Mouse (Mus musculus): ENCODE results near the gene Agtrap. TPM values are rescaled to one million over a fixed set of nuclear protein-coding genes. Genes with fewer than 3 reads are reported as not detected.

Gene Agtrap
- polyA plus RNA-seq, 1 experiment from 2014 or later: 16.4 TPM

DNA sequence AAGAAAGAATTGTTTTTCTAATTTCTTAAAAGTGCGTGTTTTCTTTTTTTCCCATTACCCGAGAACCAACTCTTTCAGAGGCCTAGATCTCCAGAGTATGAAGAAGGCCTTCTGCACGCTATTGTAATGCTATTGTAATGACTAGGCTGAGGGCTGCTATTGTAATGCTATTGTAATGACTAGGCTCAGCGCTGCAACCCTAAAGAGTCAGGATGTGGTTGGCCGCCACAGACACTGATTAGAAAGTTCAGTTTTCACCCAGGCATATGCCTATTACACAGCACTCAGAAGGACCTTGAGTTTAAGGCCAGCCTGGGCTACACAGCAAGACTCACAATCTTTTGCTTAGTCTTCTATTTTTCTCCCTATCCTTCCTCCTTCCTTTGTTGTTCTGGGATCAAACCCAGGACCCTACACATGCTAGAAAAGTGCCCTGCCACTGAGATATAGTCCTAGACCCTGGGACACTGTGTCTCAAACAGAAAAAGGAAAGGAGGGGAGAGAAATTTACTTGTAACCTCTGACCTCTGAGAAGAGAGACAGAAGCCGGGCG is 53.9 kb downstream of the Agtrap start:
- H3K9me3 ChIP-seq (ENCODE audit: control insufficient read depth, low read length): no peaks in the 10 kb centered on the region
- H3K4me3 ChIP-seq (ENCODE audit: low read depth, low read length): no peak overlapping the region
- 86% methylated on average over 7 of the region's 7 CpGs for WGBS
- no peak overlapping the region for H3K27ac ChIP-seq (ENCODE audit: low read depth)
- no peaks in the 10 kb centered on the region for H3K27me3 ChIP-seq (replicated peaks; ENCODE audit: control insufficient read depth, insufficient read depth, low read length)
- peaks cover 28% of the 10 kb centered on the region for H3K36me3 ChIP-seq (ENCODE audit: control insufficient read depth, insufficient read depth, low read length)
- DNase-seq (ENCODE audit: low spot score) (no peak), ATAC-seq (replicated peaks; ENCODE audit: low FRiP score, low TSS enrichment, low read depth) (no peak)
- no peak overlapping the region for H3K4me2 ChIP-seq (ENCODE audit: low read length)
- H3K4me1 ChIP-seq (replicated peaks; ENCODE audit: control insufficient read depth, insufficient read depth, low read length): peaks cover 6% of the 10 kb centered on the region; the same call in 1 of the 2 replicates
- no peak overlapping the region for H3K9ac ChIP-seq (ENCODE audit: low read length)

DNA sequence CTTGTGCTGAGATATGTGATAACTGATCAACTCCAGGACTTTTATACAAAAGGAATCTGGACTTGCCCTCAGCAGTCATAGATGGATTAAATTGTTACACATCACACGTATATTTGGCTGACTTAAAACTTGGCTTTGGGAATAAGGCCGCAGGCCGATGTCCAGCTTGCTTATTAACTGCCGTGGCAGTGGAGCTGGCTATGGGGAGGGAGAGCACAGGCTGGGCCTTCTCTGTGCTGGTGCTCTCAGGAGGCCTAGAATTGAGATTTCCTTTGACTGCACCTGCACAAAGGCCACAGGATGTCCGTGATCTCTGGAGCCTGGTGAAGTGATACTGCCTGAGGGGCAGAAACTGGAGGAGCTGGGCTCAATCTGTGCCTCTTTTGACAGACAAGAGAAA is 57.3 kb downstream of the Agtrap start:
- no peak overlapping the region for H3K4me3 ChIP-seq (ENCODE audit: low read depth, low read length)
- H3K9me3 ChIP-seq (ENCODE audit: control insufficient read depth, low read length): no peaks in the 10 kb centered on the region
- H3K27me3 ChIP-seq (replicated peaks; ENCODE audit: control insufficient read depth, insufficient read depth, low read length): no peaks in the 10 kb centered on the region
- WGBS: 87% methylated on average over 5 of the region's 5 CpGs
- H3K36me3 ChIP-seq (ENCODE audit: control insufficient read depth, insufficient read depth, low read length): peaks cover 61% of the 10 kb centered on the region
- no peak overlapping the region for H3K4me2 ChIP-seq (ENCODE audit: low read length)
- no peaks in the 10 kb centered on the region for H3K4me1 ChIP-seq (replicated peaks; ENCODE audit: control insufficient read depth, insufficient read depth, low read length)
- DNase-seq (ENCODE audit: low spot score) (no peak), ATAC-seq (replicated peaks; ENCODE audit: low FRiP score, low TSS enrichment, low read depth) (no peak)
- H3K9ac ChIP-seq (ENCODE audit: low read length): no peak overlapping the region
- H3K27ac ChIP-seq (ENCODE audit: low read depth): no peak overlapping the region

DNA sequence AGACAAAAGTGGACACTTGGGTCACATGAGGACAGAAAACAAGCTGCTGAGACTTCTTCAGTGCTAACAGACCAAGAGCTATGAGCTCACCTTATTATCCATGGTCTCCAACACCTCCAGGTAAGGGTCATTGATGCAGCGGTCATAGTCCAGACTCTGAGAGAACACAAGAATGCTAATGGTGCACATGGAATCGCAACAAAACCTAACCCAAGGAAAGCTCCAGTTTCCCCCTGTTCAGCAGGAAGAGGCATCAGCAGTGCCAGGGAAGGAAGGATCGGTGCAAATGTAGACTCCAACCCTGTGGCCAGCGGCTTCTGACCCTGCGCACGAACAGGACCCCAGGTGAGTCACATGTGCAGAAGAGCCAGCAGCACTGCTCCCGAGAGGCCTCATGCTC is 58.5 kb downstream of the Agtrap start:
- Histone ChIP-seq H3K9me3 (ENCODE audit: control insufficient read depth, low read length) (no peaks in the 10 kb centered on the region), H3K9ac (ENCODE audit: low read length) (no peak overlapping the region), H3K27me3 (replicated peaks; ENCODE audit: control insufficient read depth, insufficient read depth, low read length) (no peaks in the 10 kb centered on the region), H3K36me3 (ENCODE audit: control insufficient read depth, insufficient read depth, low read length) (peaks cover 65% of the 10 kb centered on the region), H3K27ac (ENCODE audit: low read depth) (no peak overlapping the region), H3K4me2 (ENCODE audit: low read length) (no peak overlapping the region), H3K4me1 (replicated peaks; ENCODE audit: control insufficient read depth, insufficient read depth, low read length) (no peaks in the 10 kb centered on the region), H3K4me3 (ENCODE audit: low read depth, low read length) (no peak overlapping the region)
- DNase-seq (ENCODE audit: low spot score) (no peak), ATAC-seq (replicated peaks; ENCODE audit: low FRiP score, low TSS enrichment, low read depth) (no peak)
- WGBS: 93% methylated on average over 7 of the region's 7 CpGs

Other genes with a start within 250 kb of the Agtrap start
- gene Zfp933, start 239.7 kb downstream of the Agtrap start, polyA plus RNA-seq (2014; fragmentation: Nextera tagmentation; extraction: Ambion mirVana): 4.7 TPM in 2 replicates
- gene Miip, start 219.2 kb downstream of the Agtrap start, polyA plus RNA-seq (2014; fragmentation: Nextera tagmentation; extraction: Ambion mirVana): 32.1 and 34.6 TPM in 2 replicates
- 9.0 and 9.7 TPM in 2 replicates for gene Fv1, start 219.1 kb downstream of the Agtrap start, polyA plus RNA-seq (2014; fragmentation: Nextera tagmentation; extraction: Ambion mirVana)
- 31.6 and 33.3 TPM in 2 replicates for gene Mfn2, start 183.3 kb downstream of the Agtrap start, polyA plus RNA-seq (2014; fragmentation: Nextera tagmentation; extraction: Ambion mirVana)
- gene Plod1, start 151.3 kb downstream of the Agtrap start, polyA plus RNA-seq (2014; fragmentation: Nextera tagmentation; extraction: Ambion mirVana): 40.9 and 44.1 TPM in 2 replicates
- 19.9 and 21.3 TPM in 2 replicates for gene 2510039O18Rik, start 147.1 kb downstream of the Agtrap start, polyA plus RNA-seq (2014; fragmentation: Nextera tagmentation; extraction: Ambion mirVana)
- 0.40 TPM in 1 of 2 replicates, not detected in the other for gene Nppb, start 102.2 kb downstream of the Agtrap start, polyA plus RNA-seq (2014; fragmentation: Nextera tagmentation; extraction: Ambion mirVana)
- gene Nppa, start 87.3 kb downstream of the Agtrap start, polyA plus RNA-seq (2014; fragmentation: Nextera tagmentation; extraction: Ambion mirVana): 0.28 and 0.56 TPM in 2 replicates
- gene Clcn6, start 49.2 kb downstream of the Agtrap start, polyA plus RNA-seq (2014; fragmentation: Nextera tagmentation; extraction: Ambion mirVana): 5.2 and 5.3 TPM in 2 replicates
- gene Mthfr, start 49.0 kb downstream of the Agtrap start, polyA plus RNA-seq (2014; fragmentation: Nextera tagmentation; extraction: Ambion mirVana): 17.8 and 18.4 TPM in 2 replicates
- gene Mad2l2, start 42.4 kb upstream of the Agtrap start, polyA plus RNA-seq (2014; fragmentation: Nextera tagmentation; extraction: Ambion mirVana): 47.5 and 48.1 TPM in 2 replicates
- 0.19 and 0.34 TPM in 2 replicates for gene Draxin, start 42.7 kb upstream of the Agtrap start, polyA plus RNA-seq (2014; fragmentation: Nextera tagmentation; extraction: Ambion mirVana)
- gene Fbxo6, start 64.1 kb upstream of the Agtrap start, polyA plus RNA-seq (2014; fragmentation: Nextera tagmentation; extraction: Ambion mirVana): 12.6 and 13.2 TPM in 2 replicates
- 13.3 and 14.2 TPM in 2 replicates for gene Fbxo44, start 72.5 kb upstream of the Agtrap start, polyA plus RNA-seq (2014; fragmentation: Nextera tagmentation; extraction: Ambion mirVana)
- gene Fbxo2, start 72.6 kb upstream of the Agtrap start, polyA plus RNA-seq (2014; fragmentation: Nextera tagmentation; extraction: Ambion mirVana): 0.50 and 0.65 TPM in 2 replicates
- gene Disp3, start 199.9 kb upstream of the Agtrap start, polyA plus RNA-seq (2014; fragmentation: Nextera tagmentation; extraction: Ambion mirVana): 0.18 and 0.23 TPM in 2 replicates